11 mouse cellular contexts compared by ENCODE assay signal in the genomic region with DNA sequence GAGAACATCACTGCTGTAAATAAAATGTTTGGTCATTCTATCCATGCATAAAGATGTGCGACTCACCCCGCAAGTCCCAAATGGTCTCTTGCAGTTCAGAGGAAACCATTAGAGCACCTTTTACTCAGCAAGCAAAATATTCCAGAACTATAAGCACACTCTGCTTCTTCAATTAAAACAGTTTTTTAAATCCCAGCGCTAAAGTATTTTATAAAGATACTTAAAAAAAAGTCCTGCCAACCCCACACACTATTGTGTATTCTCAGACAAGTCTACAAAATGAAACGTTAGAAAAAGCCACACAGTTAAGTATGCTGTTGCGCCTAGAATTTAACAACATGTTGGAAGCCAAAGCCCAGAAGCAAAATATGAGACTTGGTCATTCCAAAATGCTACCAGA. TPM values are rescaled to one million over a fixed set of nuclear protein-coding genes. Genes with fewer than 3 reads are reported as not detected.
DNase-seq lines count a peak whose midpoint lies in the region; ATAC-seq lines count a peak whose summit lies in the region.
"Had no signal": no experiment of that assay in that cellular context is flagged by ENCODE, and none has a peak within 500 bp of the region (broad histone marks: within the 10 kb centered on the region; RNA-seq: fewer than 3 reads in every experiment).

No protein-coding gene starts in this region.

- no peaks in the 10 kb centered on the region for H3K4me1 ChIP-seq in heart, embryonic 14.5 days (ENCODE audit: control insufficient read depth in 2 of 2, insufficient read depth in 2 of 2, low read length in 2 of 2)
- H3K4me1 ChIP-seq in midbrain, embryonic 11.5 days (ENCODE audit: control insufficient read depth, insufficient read depth, low read length): no peaks in the 10 kb centered on the region
- peaks cover 8% of the 10 kb centered on the region for H3K4me1 ChIP-seq in midbrain, embryonic 10.5 days
- no peaks in the 10 kb centered on the region for H3K4me1 ChIP-seq in hindbrain, embryonic 14.5 days (replicated peaks; ENCODE audit: control insufficient read depth, insufficient read depth, low read length)
- 0 out of 2 replicates have a peak, but pooled peaks cover 4% of the 10 kb centered on the region for H3K4me1 ChIP-seq in neural tube, embryonic 15.5 days
- H3K4me1 ChIP-seq: liver, embryonic 12.5 days had no signal

- no peaks in the 10 kb centered on the region for H3K36me3 ChIP-seq in heart, embryonic 14.5 days (ENCODE audit: control insufficient read depth, insufficient read depth, low read length)
- no peaks in the 10 kb centered on the region for H3K36me3 ChIP-seq in midbrain, embryonic 11.5 days (ENCODE audit: control insufficient read depth, insufficient read depth, low read length)
- H3K36me3 ChIP-seq in midbrain, embryonic 10.5 days: no peaks in the 10 kb centered on the region
- H3K36me3 ChIP-seq in hindbrain, embryonic 14.5 days (replicated peaks; ENCODE audit: control insufficient read depth, insufficient read depth): no peaks in the 10 kb centered on the region
- no peaks in the 10 kb centered on the region for H3K36me3 ChIP-seq in neural tube, embryonic 15.5 days
- H3K36me3 ChIP-seq: liver, embryonic 12.5 days had no signal

- peaks cover 7% of the 10 kb centered on the region for H3K27me3 ChIP-seq in heart, embryonic 14.5 days (ENCODE audit: control insufficient read depth, insufficient read depth, low read length)
- peaks cover 40% of the 10 kb centered on the region for H3K27me3 ChIP-seq in midbrain, embryonic 11.5 days (ENCODE audit: control insufficient read depth, insufficient read depth, low read length)
- H3K27me3 ChIP-seq in midbrain, embryonic 10.5 days (ENCODE audit: low read depth, poor library complexity, severe bottlenecking): peaks cover 100% of the 10 kb centered on the region
- peaks cover 22% of the 10 kb centered on the region for H3K27me3 ChIP-seq in hindbrain, embryonic 14.5 days (ENCODE audit: control insufficient read depth, insufficient read depth, low read length)
- 0 out of 2 replicates have a peak, but pooled peaks cover 8% of the 10 kb centered on the region for H3K27me3 ChIP-seq in neural tube, embryonic 15.5 days (replicated peaks)

- 61% methylated on average over 5 of the region's 5 CpGs for WGBS in heart, embryonic 14.5 days
- 50% methylated on average over 5 of the region's 5 CpGs for WGBS in midbrain, embryonic 11.5 days
- 62% methylated on average over 5 of the region's 5 CpGs for WGBS in midbrain, embryonic 10.5 days
- 51% methylated on average over 5 of the region's 5 CpGs for WGBS in hindbrain, embryonic 14.5 days
- WGBS in neural tube, embryonic 15.5 days: 45% methylated on average over 5 of the region's 5 CpGs

- H3K27ac ChIP-seq in heart, embryonic 14.5 days (replicated peaks in 1 of 2; ENCODE audit: control insufficient read depth in 1 of 2, insufficient read depth in 1 of 2, low read depth in 2 of 2, low read length in 2 of 2): no peak overlapping the region
- H3K27ac ChIP-seq in midbrain, embryonic 11.5 days (ENCODE audit: low read depth, low read length): no peak overlapping the region
- H3K27ac ChIP-seq in midbrain, embryonic 10.5 days (replicated peaks): no peak overlapping the region
- H3K27ac ChIP-seq in hindbrain, embryonic 14.5 days: no peak overlapping the region
- H3K27ac ChIP-seq in neural tube, embryonic 15.5 days (replicated peaks): no peak overlapping the region
- H3K27ac ChIP-seq: liver, embryonic 12.5 days had no signal

- H3K9me3 ChIP-seq in heart, embryonic 14.5 days (ENCODE audit: control insufficient read depth, low read length): no peaks in the 10 kb centered on the region
- no peaks in the 10 kb centered on the region for H3K9me3 ChIP-seq in midbrain, embryonic 11.5 days (ENCODE audit: control insufficient read depth, low read length)
- peaks cover 15% of the 10 kb centered on the region for H3K9me3 ChIP-seq in midbrain, embryonic 10.5 days (replicated peaks)
- no peaks in the 10 kb centered on the region for H3K9me3 ChIP-seq in hindbrain, embryonic 14.5 days (ENCODE audit: control insufficient read depth, low read length)
- no peaks in the 10 kb centered on the region for H3K9me3 ChIP-seq in neural tube, embryonic 15.5 days (replicated peaks)
- H3K9me3 ChIP-seq: liver, embryonic 12.5 days had no signal

- peak overlapping the region; percentile 73 for H3K4me2 ChIP-seq in heart, embryonic 14.5 days (ENCODE audit: low read length)
- peak overlapping the region; percentile 59; the same call in 1 of the 2 replicates for H3K4me2 ChIP-seq in midbrain, embryonic 11.5 days
- H3K4me2 ChIP-seq in hindbrain, embryonic 14.5 days (replicated peaks): peak overlapping the region; percentile 62
- H3K4me2 ChIP-seq in neural tube, embryonic 15.5 days: peak overlapping the region; percentile 60

- peak overlapping the region in 1 of 2 experiments; percentile 52; a peak in 3 of 4 replicates for H3K4me3 ChIP-seq in heart, embryonic 14.5 days (ENCODE audit: control insufficient read depth in 1 of 2, insufficient read depth in 1 of 2, low read depth in 1 of 2, low read length in 2 of 2)
- H3K4me3 ChIP-seq in midbrain, embryonic 11.5 days (ENCODE audit: low read depth, low read length): peak overlapping the region; percentile 51; the same call in 1 of the 2 replicates
- no peak overlapping the region for H3K4me3 ChIP-seq in midbrain, embryonic 10.5 days
- H3K4me3 ChIP-seq in hindbrain, embryonic 14.5 days (replicated peaks; ENCODE audit: low read length): peak overlapping the region; percentile 62
- H3K4me3 ChIP-seq in neural tube, embryonic 15.5 days (replicated peaks): peak overlapping the region; percentile 59
- H3K4me3 ChIP-seq: myocyte had no signal

- no peak for ATAC-seq in heart, embryonic 14.5 days (ENCODE audit: insufficient number of reproducible peaks, insufficient read depth, low FRiP score, low read depth)
- ATAC-seq in midbrain, embryonic 11.5 days (ENCODE audit: low FRiP score): no peak
- no peak for ATAC-seq in hindbrain, embryonic 14.5 days (ENCODE audit: low FRiP score)
- no peak for ATAC-seq in neural tube, embryonic 15.5 days (ENCODE audit: low FRiP score)
- ATAC-seq in megakaryocyte progenitor cell, adult 5-6 weeks (replicated peaks; ENCODE audit: poor library complexity): no peak
- ATAC-seq: CD4-positive, CD25-positive, alpha-beta regulatory T cell, adult 4 months; liver, embryonic 12.5 days had no signal

- no peak overlapping the region for H3K9ac ChIP-seq in heart, embryonic 14.5 days (ENCODE audit: low read length)
- no peak overlapping the region for H3K9ac ChIP-seq in midbrain, embryonic 11.5 days (ENCODE audit: low read length)
- H3K9ac ChIP-seq in hindbrain, embryonic 14.5 days: peak overlapping the region; percentile 82
- no peak overlapping the region; the same call in 1 of the 2 replicates for H3K9ac ChIP-seq in neural tube, embryonic 15.5 days (replicated peaks)
- H3K9ac ChIP-seq: liver, embryonic 12.5 days had no signal

- intact Hi-C loops in heart, postnatal 10 days (cut with DNase I): loop anchor here (10.0 kb wide), 1 partner anchor 216 kb away; a partner anchor contains a TSS

- DNase-seq in heart, postnatal 10 days: no peak
- DNase-seq in midbrain, embryonic 11.5 days (ENCODE audit: low spot score, missing footprints): peak; percentile 79
- DNase-seq in midbrain, embryonic 10.5 days (ENCODE audit: low spot score): no peak
- DNase-seq in hindbrain, embryonic 14.5 days (ENCODE audit: low spot score): no peak
- DNase-seq in thymus, postnatal 0 days (ENCODE audit: low spot score): no peak

RNA-seq across cellular contexts. Expression of a gene that starts 1.9 kb away (rescaled TPM):
- 1.9 and 2.3 TPM in 2 replicates for polyA plus RNA-seq in heart, embryonic 14.5 days (2014; fragmentation: Nextera tagmentation; extraction: Ambion mirVana)
- total RNA-seq in heart, postnatal 10 days (2021): 1 to 10 TPM; 1.0 to 1.3 TPM
- polyA plus RNA-seq in midbrain, embryonic 11.5 days (2014; fragmentation: Nextera tagmentation; extraction: Ambion mirVana): 1.5 and 1.6 TPM in 2 replicates
- polyA plus RNA-seq in midbrain, embryonic 10.5 days (2016; fragmentation: Nextera tagmentation; extraction: Ambion mirVana): 0.58 and 0.86 TPM in 2 replicates
- polyA plus RNA-seq in hindbrain, embryonic 14.5 days (2014; fragmentation: Nextera tagmentation; extraction: Ambion mirVana): 16.2 and 17.5 TPM in 2 replicates
- 11.4 and 13.8 TPM in 2 replicates for polyA plus RNA-seq in neural tube, embryonic 15.5 days (2015; fragmentation: Nextera tagmentation; extraction: Ambion mirVana)
- not detected in 2 replicates for total RNA-seq in megakaryocyte progenitor cell, adult 5-6 weeks (2015)
- total RNA-seq in megakaryocyte progenitor cell, adult 5-6 weeks (2017): not detected in 2 replicates
- polyA plus RNA-seq in thymus, postnatal 0 days (2015; fragmentation: Nextera tagmentation; extraction: Ambion mirVana): 0.09 and 0.10 TPM in 2 replicates
- polyA plus RNA-seq: CD4-positive, CD25-positive, alpha-beta regulatory T cell, adult 4 months; myocyte had no signal
